Mouse (Mus musculus): ENCODE data around the gene Sfxn5.

Gene Sfxn5

DNA sequence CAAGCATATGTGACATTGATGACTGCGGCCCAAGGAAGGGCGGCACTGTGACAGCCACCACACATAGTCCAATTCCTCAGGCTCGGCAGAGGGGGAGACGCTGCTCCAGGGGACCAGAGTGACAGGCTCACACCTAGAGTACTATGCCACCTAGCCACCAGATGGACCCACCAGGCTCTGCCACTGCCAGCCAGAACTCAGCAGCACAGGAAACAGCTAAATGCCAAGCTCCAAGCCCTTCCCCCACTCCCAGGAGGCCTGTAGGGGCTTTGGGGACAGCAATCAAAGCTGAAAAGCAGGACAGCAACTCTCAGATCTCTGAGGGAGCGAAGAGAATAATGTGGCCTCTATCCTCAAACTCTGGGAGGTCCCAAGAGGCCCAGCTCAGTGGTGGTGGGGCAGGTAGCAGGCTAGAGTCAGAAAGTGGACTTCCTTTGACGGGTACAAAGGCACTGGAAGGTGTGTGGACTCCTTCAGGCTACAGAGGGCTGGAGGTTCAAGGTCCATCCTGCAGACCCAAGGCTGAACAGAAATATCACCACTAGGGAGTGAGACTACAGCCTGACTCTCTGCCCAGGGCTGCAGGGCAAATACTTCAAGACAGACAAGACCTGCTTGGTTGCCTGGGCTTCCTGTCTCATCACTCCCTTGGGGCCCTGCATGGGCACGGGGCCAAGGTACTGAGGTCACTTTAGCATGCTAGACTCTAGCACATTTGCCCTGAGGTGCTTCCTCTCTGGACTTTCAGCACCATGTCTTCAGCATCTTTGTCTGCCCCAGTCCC, 37.6 kb downstream of the Sfxn5 start:
- in situ Hi-C loops (cut with MboI; ENCODE audit: unreplicated experiment in 2 of 2): no loop called here

DNA sequence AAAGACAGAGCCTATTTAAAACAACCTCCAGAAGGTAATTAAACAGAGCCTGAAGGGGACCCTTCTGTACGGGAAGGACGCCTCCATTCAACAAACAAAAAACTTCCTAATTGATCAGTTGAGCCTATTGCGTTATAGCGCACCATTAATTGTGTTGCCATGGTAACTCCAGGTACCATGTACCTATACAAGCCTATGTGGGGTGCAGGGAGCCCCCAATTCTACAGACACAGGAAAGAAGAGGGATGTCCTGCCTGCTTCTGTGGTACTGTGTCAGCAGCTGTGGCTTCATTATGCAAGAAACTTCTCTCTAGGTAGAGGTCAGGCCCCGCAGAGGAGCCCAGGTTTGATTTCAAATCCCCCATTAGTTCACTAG, 39.2 kb downstream of the Sfxn5 start:
- in situ Hi-C loops (cut with MboI; ENCODE audit: unreplicated experiment in 2 of 2): no loop called here

DNA sequence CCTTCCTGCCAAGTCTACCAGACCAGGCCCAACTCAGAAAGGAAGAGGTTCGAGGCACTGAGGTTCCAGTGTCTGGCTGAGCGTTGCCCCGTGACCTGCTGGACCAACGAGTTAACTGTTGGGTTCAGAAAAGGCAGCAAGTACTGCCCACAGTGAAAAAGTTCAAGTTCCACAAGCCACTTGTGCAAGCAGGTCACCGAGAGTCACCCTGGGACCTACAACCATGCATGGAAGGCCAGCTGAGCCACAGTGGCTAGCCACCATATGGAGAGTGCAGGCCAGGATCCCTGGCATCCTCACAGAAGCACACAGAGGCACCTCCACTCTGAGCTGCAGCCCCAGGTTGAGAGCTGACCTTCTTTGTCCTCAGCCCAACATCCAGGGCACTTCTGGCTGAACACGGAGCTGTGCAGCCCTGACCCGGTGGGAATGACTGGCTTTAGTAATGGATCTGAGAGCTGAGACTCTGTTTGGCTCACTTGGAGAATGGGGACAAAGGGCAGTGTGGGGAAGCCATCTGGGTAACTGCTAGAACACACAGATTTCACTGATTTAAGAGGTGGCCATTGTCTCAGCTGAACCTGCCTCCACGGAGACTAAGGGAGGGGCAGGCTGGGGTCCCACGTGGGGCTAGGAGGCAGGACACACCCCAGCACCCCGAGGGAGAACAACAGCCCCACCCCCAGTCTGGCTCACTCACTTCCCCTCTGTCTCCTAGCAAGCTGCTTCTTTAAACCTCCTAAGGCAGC, 39.8 kb downstream of the Sfxn5 start:
- in situ Hi-C loops (cut with MboI; ENCODE audit: unreplicated experiment in 2 of 2): no loop called here

DNA sequence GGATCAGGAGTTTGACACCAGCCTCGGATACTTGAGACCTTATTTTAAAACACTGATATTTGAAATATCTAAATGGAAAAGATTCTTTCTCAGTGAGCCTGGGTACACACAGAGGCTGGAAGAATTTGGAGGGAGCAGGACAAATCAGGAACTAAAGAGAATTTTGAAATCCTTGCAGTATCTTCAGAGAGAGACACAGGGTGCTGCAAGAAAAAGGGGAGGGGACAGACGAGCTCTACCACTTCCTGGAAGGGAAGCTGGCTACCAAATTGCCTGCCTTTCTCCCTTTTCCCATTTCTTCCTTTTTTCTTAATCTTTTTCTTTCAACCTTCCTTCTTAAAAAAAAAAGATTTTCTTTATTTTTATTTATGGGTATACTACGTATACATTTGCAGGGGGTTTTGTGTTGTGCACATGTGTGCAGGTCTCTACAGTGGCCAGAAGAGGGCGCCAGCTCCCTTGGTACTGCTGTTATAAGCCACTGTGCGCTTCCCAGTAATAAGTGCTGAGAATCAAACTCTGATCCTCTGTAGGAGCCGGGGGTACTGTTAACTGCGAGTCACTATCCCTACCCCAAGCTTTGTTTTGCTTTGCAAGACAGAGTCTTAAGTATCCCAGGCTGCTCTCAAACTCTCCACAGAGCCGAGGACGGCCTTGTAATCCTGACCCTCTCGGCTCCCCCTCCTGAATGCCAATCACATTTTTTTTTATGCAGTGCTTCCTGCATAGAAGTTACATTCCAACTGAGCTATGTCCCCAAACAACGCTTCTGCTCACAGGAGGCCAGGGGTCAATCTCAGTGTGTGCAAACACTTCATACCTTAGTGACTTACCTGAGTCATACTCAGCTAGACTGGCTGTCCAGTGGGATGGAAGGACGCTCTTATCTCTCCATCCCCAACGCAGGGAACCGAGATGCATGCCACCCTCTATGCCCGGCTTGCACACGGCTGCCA, 42.1 kb downstream of the Sfxn5 start:
- in situ Hi-C loops (cut with MboI; ENCODE audit: unreplicated experiment in 2 of 2): no loop called here

DNA sequence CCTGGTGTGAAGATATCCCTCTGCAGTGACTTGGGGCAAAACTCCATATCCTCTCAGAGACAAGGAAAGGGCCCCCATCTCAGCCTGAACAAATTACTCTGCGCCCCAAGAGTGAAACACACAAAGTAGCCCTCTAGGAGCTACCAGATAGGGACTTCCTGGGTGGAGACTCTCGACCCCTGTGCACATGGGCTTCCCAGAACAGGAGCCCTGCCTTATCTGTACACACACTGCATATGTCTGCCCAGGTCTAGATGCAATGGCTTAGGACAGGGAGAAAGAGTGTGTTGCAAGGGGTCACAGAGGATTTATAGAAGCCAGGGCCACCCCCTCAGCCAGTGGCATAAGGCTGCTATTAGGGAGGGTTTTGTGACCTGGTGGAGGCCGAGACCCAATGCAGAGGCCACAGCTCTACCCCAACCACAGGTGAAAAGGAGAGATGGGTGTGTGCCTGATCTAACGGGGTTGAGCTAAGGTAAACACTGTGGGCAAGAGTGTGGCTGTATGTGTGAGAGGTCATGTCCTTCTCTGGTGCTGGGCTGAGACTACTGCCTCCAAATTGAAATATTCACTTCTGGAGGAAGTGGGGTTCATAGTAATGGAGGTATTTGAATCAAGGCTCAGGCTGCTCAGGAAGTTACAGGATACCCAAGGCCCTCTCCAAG, 44.9 kb downstream of the Sfxn5 start:
- in situ Hi-C loops (cut with MboI; ENCODE audit: unreplicated experiment in 2 of 2): no loop called here

DNA sequence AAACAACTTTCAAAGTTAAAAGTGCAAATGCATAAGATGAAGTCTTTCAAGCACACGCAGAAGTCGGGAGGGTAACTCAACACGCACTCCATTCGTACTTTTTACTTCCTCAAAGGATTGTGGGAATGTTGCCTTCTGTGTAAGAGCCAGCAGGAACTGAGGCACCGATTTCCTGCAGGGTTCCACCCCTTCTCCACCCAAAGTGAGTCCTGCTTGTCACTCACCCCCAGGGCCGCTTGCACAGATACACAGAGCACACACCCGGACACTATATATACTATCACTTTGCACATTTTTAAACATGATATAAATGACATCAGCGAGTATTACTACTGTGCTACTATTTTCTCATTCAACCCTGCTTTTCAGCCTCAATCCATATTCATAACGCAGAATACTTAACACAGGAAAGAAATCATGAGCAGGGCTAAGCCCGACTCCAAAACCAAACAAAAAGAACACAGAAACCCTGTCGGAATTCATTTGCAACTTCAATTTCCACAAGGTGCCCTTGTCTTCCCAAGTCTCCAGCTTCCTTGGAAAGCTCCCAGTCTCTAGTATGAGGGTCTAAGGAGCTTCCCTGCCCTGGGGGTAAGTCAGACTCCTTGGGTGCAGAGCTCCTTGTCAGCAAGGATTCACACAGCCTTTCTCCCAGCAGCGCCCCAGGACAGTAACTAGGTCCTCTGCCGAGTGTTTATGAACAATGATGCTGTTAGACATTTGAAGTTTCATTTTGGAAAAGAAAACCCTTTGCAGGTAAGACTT, 46.8 kb downstream of the Sfxn5 start:
- in situ Hi-C loops (cut with MboI; ENCODE audit: unreplicated experiment in 2 of 2): no loop called here

DNA sequence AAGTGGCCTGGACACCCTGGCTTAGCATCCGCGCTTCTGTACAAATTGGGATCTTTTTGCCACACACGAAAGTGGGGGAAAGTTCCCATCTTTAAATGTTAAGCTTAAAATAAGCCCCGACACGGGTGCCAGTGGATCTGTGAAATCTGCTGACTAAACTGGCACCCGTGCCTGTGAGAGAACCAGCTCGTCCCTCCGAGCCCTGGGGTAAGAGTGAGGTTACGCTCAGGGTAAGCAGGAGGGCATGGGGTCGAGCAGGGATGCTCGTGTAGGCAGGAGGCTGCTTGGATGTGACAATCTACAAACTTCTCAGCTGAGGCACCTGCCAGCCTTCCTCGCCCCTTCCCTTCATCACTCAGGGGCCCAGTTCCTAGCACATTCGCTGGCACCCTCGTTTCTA, 52.4 kb downstream of the Sfxn5 start:
- in situ Hi-C loops (cut with MboI; ENCODE audit: unreplicated experiment in 2 of 2): no loop called here

DNA sequence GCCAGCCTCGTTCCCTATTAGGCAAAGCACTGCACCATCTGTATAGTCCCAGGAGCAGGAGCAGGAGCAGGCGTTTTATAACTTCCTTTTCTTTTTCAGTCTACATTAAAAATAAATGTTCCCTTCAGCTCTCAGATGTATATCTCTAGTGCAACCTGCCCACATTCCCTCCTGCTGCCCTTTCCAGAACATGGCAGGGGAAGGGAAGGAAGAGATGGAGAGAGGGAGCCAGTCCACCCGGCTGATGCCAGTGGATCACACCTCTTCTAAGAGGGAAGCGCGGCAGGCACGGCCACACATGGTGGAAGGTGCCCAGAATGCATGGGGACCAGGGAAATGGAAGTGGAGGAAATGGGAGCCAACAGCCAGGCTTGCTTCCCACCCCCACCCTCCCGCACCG, 56.7 kb downstream of the Sfxn5 start:
- in situ Hi-C loops (cut with MboI; ENCODE audit: unreplicated experiment in 2 of 2): no loop called here

DNA sequence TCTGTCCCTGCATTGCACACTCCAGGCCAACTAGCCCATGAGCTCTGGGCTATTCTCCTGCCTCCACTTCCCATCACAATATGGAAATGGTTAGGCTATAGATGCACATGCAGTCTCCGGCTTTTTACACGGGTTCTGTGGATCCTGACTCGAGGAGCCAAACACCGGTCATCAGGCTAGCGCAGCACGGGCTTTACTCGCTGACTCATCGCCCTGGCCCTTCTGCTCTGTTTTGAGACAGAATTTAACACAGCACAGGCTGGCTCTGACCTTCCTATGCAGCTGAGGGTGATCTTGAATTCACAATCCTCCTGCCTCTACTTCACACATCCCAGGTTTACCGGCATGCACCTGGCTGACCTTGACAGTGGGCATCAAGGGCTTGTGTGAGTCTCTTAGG, 60.8 kb downstream of the Sfxn5 start:
- in situ Hi-C loops (cut with MboI; ENCODE audit: unreplicated experiment in 2 of 2): no loop called here

DNA sequence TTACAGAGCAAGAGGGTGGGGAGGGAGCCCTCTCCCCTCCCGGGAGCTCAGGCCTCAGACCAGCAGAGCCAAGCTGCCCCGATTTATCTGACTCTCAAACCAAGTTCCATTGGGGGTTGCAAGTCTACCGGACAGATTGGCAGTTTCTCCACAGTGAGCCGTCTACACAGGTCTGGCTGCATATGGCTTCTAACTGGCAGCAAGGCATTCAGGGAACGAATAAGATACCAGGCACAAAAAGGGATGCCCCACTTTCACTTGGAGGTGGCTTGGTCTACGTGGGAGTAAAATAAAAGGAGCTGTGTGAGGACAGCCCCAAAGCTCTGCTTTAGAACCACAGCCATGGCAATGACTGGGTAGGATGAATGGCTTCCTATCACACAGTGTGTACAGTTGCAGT, 67.2 kb downstream of the Sfxn5 start:
- in situ Hi-C loops (cut with MboI; ENCODE audit: unreplicated experiment in 2 of 2): loop anchor here in 1 of 2 experiments (10.0 kb wide), 1 partner anchor 129 kb away; no protein-coding TSS in a partner anchor

DNA sequence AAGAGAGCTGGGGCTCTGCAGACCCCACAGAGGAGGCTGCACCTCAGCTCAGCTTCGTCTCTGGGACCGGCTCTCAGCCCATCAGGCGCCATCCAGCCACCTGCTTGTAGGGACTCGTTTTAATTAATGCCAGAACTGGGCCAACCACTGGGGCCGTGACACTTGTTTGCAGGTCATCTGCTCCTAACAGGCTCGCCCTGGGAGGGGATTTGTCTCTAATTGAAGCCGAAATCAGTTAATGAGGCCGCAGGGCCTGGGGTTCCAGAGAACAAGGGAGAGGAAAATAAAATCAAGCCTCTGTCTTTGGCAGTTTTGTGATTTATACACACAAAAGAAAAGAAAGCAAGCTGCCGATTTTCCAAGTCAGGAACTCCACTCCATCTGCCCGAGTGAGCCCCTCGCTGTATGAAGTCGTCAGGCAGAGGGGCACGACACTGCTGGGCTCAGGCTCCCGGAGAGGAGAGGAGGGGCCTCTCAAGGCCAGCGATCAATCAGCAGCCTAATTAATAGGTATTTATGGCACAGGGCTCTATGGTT, 68.2 kb downstream of the Sfxn5 start:
- in situ Hi-C loops (cut with MboI; ENCODE audit: unreplicated experiment in 2 of 2): loop anchor here in 1 of 2 experiments (10.0 kb wide), 1 partner anchor 130 kb away; no protein-coding TSS in a partner anchor

DNA sequence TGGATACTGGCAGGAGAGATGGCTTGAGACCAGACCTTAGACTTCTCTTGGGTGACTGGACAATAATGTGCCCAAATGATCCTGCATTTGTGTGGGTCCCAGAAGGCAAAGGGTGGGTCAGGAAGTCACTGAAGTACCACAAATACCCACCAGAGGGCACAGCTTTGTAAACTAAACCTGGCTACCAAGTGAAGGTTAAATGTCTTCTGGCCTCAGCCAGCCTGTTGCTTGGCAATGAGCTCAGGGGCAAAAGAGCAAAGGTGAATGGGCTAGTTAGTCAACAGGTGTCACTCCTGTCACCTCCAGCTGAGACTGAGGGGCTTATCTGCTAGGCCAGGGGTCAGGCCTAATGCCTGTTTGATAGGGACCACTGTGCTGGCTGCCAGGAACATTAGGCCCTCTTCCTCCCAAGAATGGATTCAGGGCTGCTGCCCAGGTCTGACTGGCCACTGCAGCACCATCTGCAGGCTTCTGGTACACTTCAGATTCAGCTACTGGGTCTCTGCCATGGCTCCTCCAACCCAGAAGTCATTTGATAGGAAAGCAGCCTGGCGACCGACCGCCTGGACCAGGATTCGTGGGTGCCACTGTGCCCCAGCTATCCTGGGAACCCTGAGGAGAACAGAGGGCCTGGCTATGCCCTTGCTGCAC, 70.2 kb downstream of the Sfxn5 start:
- in situ Hi-C loops (cut with MboI; ENCODE audit: unreplicated experiment in 2 of 2): loop anchor here in 1 of 2 experiments (10.0 kb wide), 1 partner anchor 132 kb away; no protein-coding TSS in a partner anchor

DNA sequence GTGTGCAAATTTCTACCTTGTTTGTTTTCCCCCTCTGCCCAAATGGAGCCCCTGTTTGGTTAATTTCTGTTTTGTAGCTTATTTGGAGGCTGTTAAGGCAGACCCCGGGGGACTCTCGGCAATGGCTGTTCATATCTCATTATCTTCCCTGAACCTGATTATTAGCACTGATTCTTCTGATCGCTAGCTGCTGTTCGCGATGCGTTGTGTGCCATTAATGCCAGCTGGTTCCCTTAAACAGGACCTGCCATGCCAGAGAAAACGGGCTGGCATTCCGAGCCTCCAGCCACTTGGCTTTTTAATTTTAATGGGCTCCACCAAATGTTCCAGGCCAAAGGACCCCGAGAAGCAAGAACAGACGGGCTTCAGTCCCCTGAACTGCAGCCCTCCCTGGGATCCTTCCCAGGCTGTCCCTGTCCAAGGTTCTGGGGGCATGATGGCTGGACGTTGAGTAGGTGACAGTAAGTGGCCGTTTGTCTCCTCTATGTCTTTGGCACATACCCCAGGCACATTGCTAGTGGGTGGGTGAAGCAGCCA, 74.1 kb downstream of the Sfxn5 start:
- in situ Hi-C loops (cut with MboI; ENCODE audit: unreplicated experiment in 2 of 2): loop anchor here in 1 of 2 experiments (5.0 kb wide), 1 partner anchor 138 kb away; no protein-coding TSS in a partner anchor

DNA sequence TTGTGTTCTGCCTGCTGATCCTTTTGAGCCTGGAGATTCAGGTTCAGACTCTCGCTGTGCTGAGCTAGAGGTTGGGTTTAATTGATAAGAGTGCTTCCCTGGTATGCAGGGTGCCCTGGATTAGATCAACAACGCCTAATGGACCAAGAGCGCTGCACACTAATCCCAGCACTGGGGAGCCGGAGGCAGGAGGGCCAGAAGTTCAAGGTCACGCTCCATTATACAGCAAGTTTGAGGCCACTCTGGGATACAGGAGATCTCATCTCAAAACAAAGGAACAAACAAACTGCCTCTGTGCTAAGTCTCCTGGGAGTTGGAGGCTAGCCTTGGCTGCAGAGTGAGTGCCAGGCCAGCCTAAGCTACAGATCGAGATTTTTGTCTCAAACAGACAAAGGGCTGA, 77.6 kb downstream of the Sfxn5 start:
- in situ Hi-C loops (cut with MboI; ENCODE audit: unreplicated experiment in 2 of 2): loop anchor here in 1 of 2 experiments (5.0 kb wide), 1 partner anchor 142 kb away; no protein-coding TSS in a partner anchor

DNA sequence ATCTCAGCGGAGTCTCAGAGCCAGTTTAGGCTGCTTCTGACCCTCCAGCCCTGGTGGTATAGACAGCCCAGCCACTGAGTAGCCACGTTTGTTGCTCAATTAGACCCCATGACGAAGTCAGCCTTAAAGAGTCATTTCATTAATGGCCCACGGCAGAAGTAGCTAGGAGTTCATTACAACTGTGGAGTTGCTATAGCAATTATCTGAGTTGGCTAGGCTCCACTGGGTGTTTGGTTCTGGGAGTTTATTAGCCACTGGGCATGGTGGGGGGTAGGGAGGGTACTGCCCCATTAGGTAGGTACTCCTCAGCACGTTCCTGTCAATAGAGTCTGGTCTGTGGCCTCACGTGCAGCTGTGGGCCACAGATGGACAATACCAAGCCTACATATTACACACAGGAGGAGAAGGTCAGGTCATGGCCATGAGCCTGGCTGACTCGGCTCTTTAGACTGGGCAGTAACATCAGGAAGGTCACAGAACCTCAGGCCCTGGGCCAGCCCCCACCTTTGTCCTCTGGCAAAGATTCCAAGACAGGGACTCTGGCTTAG, 79.2 kb downstream of the Sfxn5 start:
- in situ Hi-C loops (cut with MboI; ENCODE audit: unreplicated experiment in 2 of 2): no loop called here

DNA sequence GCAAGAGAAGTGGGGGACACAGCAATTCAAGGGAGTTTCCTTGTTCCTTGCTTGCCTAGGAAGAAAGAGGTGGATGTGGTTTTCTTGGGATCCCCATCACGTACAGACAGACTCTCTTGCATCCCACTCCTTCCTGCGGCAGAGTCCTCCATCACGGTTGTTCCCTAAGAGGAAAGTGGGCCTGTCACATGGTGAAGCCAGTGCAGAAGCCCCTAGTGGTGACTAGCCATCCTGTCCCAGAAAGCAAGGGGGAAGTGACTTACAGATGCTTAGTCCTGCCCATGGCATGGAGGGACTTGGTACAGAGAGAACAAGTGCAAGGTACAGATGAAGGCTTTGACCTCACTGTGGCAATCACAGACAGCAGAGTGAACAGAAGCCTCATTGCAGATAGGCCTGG, 79.9 kb downstream of the Sfxn5 start:
- in situ Hi-C loops (cut with MboI; ENCODE audit: unreplicated experiment in 2 of 2): no loop called here

DNA sequence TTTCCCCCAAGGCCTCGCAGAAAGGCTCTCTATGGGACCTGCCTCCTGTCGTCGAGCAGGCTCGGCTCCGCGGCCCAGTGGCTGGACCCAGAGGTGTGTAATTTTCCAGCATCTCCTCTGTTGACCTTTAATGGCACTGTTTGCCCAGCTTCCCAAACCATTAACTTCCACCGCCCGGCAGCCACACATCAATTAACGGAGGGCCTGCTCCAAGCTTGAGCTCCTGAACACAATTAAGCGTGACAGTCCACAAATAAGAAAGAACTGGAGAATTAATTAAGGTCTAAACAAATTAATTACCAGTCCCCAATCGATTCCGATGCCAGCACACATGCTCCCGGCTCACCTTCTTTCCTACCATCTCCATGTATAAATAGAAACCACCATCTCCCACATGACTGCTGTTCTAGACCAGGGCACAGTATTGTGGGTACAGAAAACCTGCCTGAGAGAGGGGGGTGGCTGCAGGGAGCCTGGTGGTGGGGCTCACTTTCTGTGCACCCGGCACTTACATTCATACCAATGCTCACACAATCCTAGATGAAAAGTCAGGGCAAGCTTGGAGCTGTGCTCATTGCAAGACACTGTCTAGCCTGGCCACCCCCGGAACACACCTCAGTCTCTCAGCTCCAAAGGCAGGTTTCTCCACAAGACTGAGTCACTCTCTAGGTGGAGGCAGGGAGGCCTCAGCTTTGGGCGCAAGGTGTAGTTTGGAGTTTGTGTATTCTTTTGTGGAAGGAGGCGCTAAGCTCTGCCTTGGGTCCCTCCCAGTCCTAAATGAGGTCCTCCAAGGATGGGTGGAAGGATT, 80.8 kb downstream of the Sfxn5 start:
- in situ Hi-C loops (cut with MboI; ENCODE audit: unreplicated experiment in 2 of 2): no loop called here
